ENCODE assay signal across 10 mouse cellular contexts in the genomic region with DNA sequence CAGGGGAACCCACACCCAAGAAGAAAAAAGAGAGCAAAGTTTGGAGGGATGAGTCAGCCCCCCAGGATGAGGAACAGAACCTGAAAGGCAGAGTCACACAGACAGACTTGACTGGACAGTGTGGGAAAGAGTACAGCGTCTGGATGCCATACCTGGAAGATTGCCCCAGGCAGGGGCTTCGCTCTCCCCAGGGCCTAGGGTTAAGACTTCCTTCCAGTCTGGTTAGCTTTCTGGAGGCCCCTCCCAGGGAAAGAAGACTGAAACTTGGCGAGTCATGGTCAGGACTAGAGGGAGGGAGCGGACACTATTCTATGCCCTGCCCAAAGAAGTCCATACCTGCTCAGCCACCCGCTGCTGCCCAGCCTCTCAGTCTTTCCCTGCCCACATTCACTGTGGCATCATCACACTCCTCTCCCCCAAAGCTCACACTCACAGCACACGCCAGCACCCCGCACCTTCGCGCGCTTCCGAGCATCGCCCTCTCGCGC. TPM values are rescaled to one million over a fixed set of nuclear protein-coding genes. Genes with fewer than 3 reads are reported as not detected.
DNase-seq lines count a peak whose midpoint lies in the region; ATAC-seq and TF ChIP-seq lines count a peak whose summit lies in the region.
"Had no signal": no experiment of that assay in that cellular context is flagged by ENCODE, and none has a peak within 500 bp of the region (broad histone marks: within the 10 kb centered on the region; RNA-seq: fewer than 3 reads in every experiment).

No protein-coding gene starts in this region.

- H3K4me1 ChIP-seq in kidney, adult 2 months (ENCODE audit: control insufficient read depth, insufficient read depth, low read length): 0 out of 2 replicates have a peak, but pooled peaks cover 4% of the 10 kb centered on the region
- H3K4me1 ChIP-seq in embryonic facial prominence, embryonic 12.5 days: peaks cover 13% of the 10 kb centered on the region
- peaks cover 22% of the 10 kb centered on the region; the same call in 1 of the 2 replicates for H3K4me1 ChIP-seq in hindbrain, postnatal 0 days (ENCODE audit: insufficient read depth, low read length)
- H3K4me1 ChIP-seq in midbrain, embryonic 16.5 days (ENCODE audit: control insufficient read depth, insufficient read depth, low read length): peaks cover 44% of the 10 kb centered on the region

- H3K9ac ChIP-seq in embryonic facial prominence, embryonic 12.5 days: peak overlapping the region; percentile 65
- H3K9ac ChIP-seq in hindbrain, postnatal 0 days (replicated peaks; ENCODE audit: low read length): peak overlapping the region; percentile 92
- H3K9ac ChIP-seq in midbrain, embryonic 16.5 days (ENCODE audit: low read depth, low read length): peak overlapping the region; percentile 90

- H3K4me2 ChIP-seq in embryonic facial prominence, embryonic 12.5 days (replicated peaks): peak overlapping the region; percentile 98
- H3K4me2 ChIP-seq in hindbrain, postnatal 0 days (ENCODE audit: low read depth, low read length): peak overlapping the region; percentile 86
- H3K4me2 ChIP-seq in midbrain, embryonic 16.5 days (ENCODE audit: low read length): peak overlapping the region; percentile 75

- peak overlapping the region; percentile 55 for H3K4me3 ChIP-seq in kidney, adult 2 months (ENCODE audit: insufficient read depth, low read depth, low read length)
- H3K4me3 ChIP-seq in embryonic facial prominence, embryonic 12.5 days: peak overlapping the region; percentile 66
- peak overlapping the region; percentile 72 for H3K4me3 ChIP-seq in hindbrain, postnatal 0 days (ENCODE audit: low read length)
- peak overlapping the region; percentile 66 for H3K4me3 ChIP-seq in midbrain, embryonic 16.5 days (ENCODE audit: low read depth, low read length)

- H3K27me3 ChIP-seq in kidney, adult 2 months (replicated peaks; ENCODE audit: control insufficient read depth, insufficient read depth, low read length): no peaks in the 10 kb centered on the region
- peaks cover 24% of the 10 kb centered on the region; the same call in 1 of the 2 replicates for H3K27me3 ChIP-seq in embryonic facial prominence, embryonic 12.5 days
- no peaks in the 10 kb centered on the region for H3K27me3 ChIP-seq in hindbrain, postnatal 0 days (ENCODE audit: insufficient read depth, low read length)
- H3K27me3 ChIP-seq in midbrain, embryonic 16.5 days (ENCODE audit: control insufficient read depth, insufficient read depth, low read depth, low read length): no peaks in the 10 kb centered on the region
- H3K27me3 ChIP-seq: Patski had no signal

- TF ChIP-seq POLR2A in kidney, adult 2 months (IDR thresholded peaks at IDR 0.05; ENCODE audit: low read depth, low read length): no peak

- no peaks in the 10 kb centered on the region for H3K36me3 ChIP-seq in kidney, adult 2 months (ENCODE audit: control insufficient read depth, insufficient read depth, low read length)
- no peaks in the 10 kb centered on the region for H3K36me3 ChIP-seq in embryonic facial prominence, embryonic 12.5 days
- H3K36me3 ChIP-seq in hindbrain, postnatal 0 days (ENCODE audit: insufficient read depth, low read length): no peaks in the 10 kb centered on the region
- H3K36me3 ChIP-seq in midbrain, embryonic 16.5 days (ENCODE audit: control insufficient read depth, insufficient read depth, low read length): no peaks in the 10 kb centered on the region

- WGBS in kidney, adult 2 months: 21% methylated on average over 14 of the region's 14 CpGs
- 13% methylated on average over 14 of the region's 14 CpGs for WGBS in embryonic facial prominence, embryonic 12.5 days
- WGBS in hindbrain, postnatal 0 days: 6% methylated on average over 14 of the region's 14 CpGs
- 10% methylated on average over 14 of the region's 14 CpGs for WGBS in midbrain, embryonic 16.5 days

- ATAC-seq in embryonic facial prominence, embryonic 12.5 days (ENCODE audit: insufficient number of reproducible peaks, insufficient read depth, low FRiP score, low TSS enrichment): peak; percentile 35; the same call in 1 of the 2 replicates
- peak; percentile 6; the same call in 1 of the 2 replicates for ATAC-seq in hindbrain, postnatal 0 days
- ATAC-seq in midbrain, embryonic 16.5 days: peak; percentile 72

- no peak overlapping the region for H3K27ac ChIP-seq in kidney, adult 2 months (ENCODE audit: insufficient read depth, low read depth, low read length)
- no peak overlapping the region for H3K27ac ChIP-seq in embryonic facial prominence, embryonic 12.5 days
- H3K27ac ChIP-seq in hindbrain, postnatal 0 days: peak overlapping the region; percentile 89
- H3K27ac ChIP-seq in midbrain, embryonic 16.5 days (ENCODE audit: low read length): peak overlapping the region; percentile 87

- intact Hi-C loops in gastrocnemius, postnatal 36 days (cut with DNase I): no loop called here

- TF ChIP-seq CTCF in kidney, adult 2 months (conservative IDR thresholded peaks at IDR 0.05; ENCODE audit: insufficient read depth, insufficient read length, low read depth, low read length): no peak
- no peak for TF ChIP-seq CTCF in hindbrain, postnatal 0 days (IDR thresholded peaks at IDR 0.05; ENCODE audit: low read depth)

- DNase-seq in kidney, adult 2 months: no peak
- no peak for DNase-seq in kidney, adult 9 months
- no peak for DNase-seq in hindbrain, postnatal 0 days (ENCODE audit: low spot score)
- no peak for DNase-seq in thymus, postnatal 4 days
- no peak for DNase-seq in adrenal gland, postnatal 25 days
- no peak for DNase-seq in gastrocnemius, postnatal 36 days

- H3K9me3 ChIP-seq in embryonic facial prominence, embryonic 12.5 days: no peaks in the 10 kb centered on the region
- no peaks in the 10 kb centered on the region for H3K9me3 ChIP-seq in hindbrain, postnatal 0 days (ENCODE audit: low read length)
- no peaks in the 10 kb centered on the region for H3K9me3 ChIP-seq in midbrain, embryonic 16.5 days (replicated peaks; ENCODE audit: control insufficient read depth, low read length, poor library complexity, severe bottlenecking)

RNA-seq across cellular contexts. Expression of a gene that starts 0.8 kb away (rescaled TPM):
- polyA plus RNA-seq in kidney, adult 2 months (2012; rRNA removed): 54.7 and 66.4 TPM in 2 replicates
- polyA plus RNA-seq in embryonic facial prominence, embryonic 12.5 days (2016; fragmentation: Nextera tagmentation; extraction: Ambion mirVana): 7.6 and 10.7 TPM in 2 replicates
- total RNA-seq in hindbrain, postnatal 0 days (2014; rRNA removed): 423 and 447 TPM in 2 replicates
- 97.9 and 101 TPM in 2 replicates for polyA plus RNA-seq in hindbrain, postnatal 0 days (2015; fragmentation: Nextera tagmentation; extraction: Ambion mirVana)
- polyA plus RNA-seq in midbrain, embryonic 16.5 days (2015; fragmentation: Nextera tagmentation; extraction: Ambion mirVana): 63.2 and 75.3 TPM in 2 replicates
- total RNA-seq in adrenal gland, postnatal 25 days (2021): 2.4 and 3.8 TPM in 2 replicates
- 1 to 10 TPM; 2.7 to 4.6 TPM for total RNA-seq in gastrocnemius, postnatal 36 days (2021)

RNA-seq across cellular contexts. Expression of a gene that starts 18.7 kb away (rescaled TPM):
- 10.1 and 12.9 TPM in 2 replicates for polyA plus RNA-seq in kidney, adult 2 months (2012; rRNA removed)
- polyA plus RNA-seq in embryonic facial prominence, embryonic 12.5 days (2016; fragmentation: Nextera tagmentation; extraction: Ambion mirVana): 1.5 and 2.0 TPM in 2 replicates
- total RNA-seq in hindbrain, postnatal 0 days (2014; rRNA removed): 3.0 and 4.8 TPM in 2 replicates
- 1.3 and 1.4 TPM in 2 replicates for polyA plus RNA-seq in hindbrain, postnatal 0 days (2015; fragmentation: Nextera tagmentation; extraction: Ambion mirVana)
- 1.6 and 1.8 TPM in 2 replicates for polyA plus RNA-seq in midbrain, embryonic 16.5 days (2015; fragmentation: Nextera tagmentation; extraction: Ambion mirVana)
- 5.6 and 7.8 TPM in 2 replicates for total RNA-seq in adrenal gland, postnatal 25 days (2021)
- total RNA-seq in gastrocnemius, postnatal 36 days (2021): under 1 TPM; 0.61 to 0.64 TPM

RNA-seq across cellular contexts. Expression of a gene that starts 25.8 kb away (rescaled TPM):
- polyA plus RNA-seq in kidney, adult 2 months (2012; rRNA removed): 9.5 and 17.1 TPM in 2 replicates
- polyA plus RNA-seq in embryonic facial prominence, embryonic 12.5 days (2016; fragmentation: Nextera tagmentation; extraction: Ambion mirVana): 100 and 113 TPM in 2 replicates
- 138 and 152 TPM in 2 replicates for total RNA-seq in hindbrain, postnatal 0 days (2014; rRNA removed)
- 219 and 222 TPM in 2 replicates for polyA plus RNA-seq in hindbrain, postnatal 0 days (2015; fragmentation: Nextera tagmentation; extraction: Ambion mirVana)
- polyA plus RNA-seq in midbrain, embryonic 16.5 days (2015; fragmentation: Nextera tagmentation; extraction: Ambion mirVana): 298 and 327 TPM in 2 replicates
- 6.2 and 7.0 TPM in 2 replicates for total RNA-seq in adrenal gland, postnatal 25 days (2021)
- total RNA-seq in gastrocnemius, postnatal 36 days (2021): 1 to 10 TPM; 4.3 to 5.9 TPM

RNA-seq across cellular contexts. Expression of a gene that starts 28.9 kb away (rescaled TPM):
- 0.33 and 0.41 TPM in 2 replicates for polyA plus RNA-seq in kidney, adult 2 months (2012; rRNA removed)
- polyA plus RNA-seq in embryonic facial prominence, embryonic 12.5 days (2016; fragmentation: Nextera tagmentation; extraction: Ambion mirVana): not detected in 2 replicates
- total RNA-seq in hindbrain, postnatal 0 days (2014; rRNA removed): not detected in 2 replicates
- not detected in 2 replicates for polyA plus RNA-seq in hindbrain, postnatal 0 days (2015; fragmentation: Nextera tagmentation; extraction: Ambion mirVana)
- not detected in 2 replicates for polyA plus RNA-seq in midbrain, embryonic 16.5 days (2015; fragmentation: Nextera tagmentation; extraction: Ambion mirVana)
- not detected in 2 replicates for total RNA-seq in adrenal gland, postnatal 25 days (2021)
- not detected for total RNA-seq in gastrocnemius, postnatal 36 days (2021)
- total RNA-seq: heart, adult 18-20 months had no signal
- polyA plus RNA-seq: Patski had no signal

RNA-seq across cellular contexts. Expression of a gene that starts 31.2 kb away (rescaled TPM):
- not detected in 2 replicates for polyA plus RNA-seq in kidney, adult 2 months (2012; rRNA removed)
- 1.3 and 1.4 TPM in 2 replicates for polyA plus RNA-seq in embryonic facial prominence, embryonic 12.5 days (2016; fragmentation: Nextera tagmentation; extraction: Ambion mirVana)
- total RNA-seq in hindbrain, postnatal 0 days (2014; rRNA removed): not detected in 2 replicates
- 0.19 and 0.55 TPM in 2 replicates for polyA plus RNA-seq in hindbrain, postnatal 0 days (2015; fragmentation: Nextera tagmentation; extraction: Ambion mirVana)
- polyA plus RNA-seq in midbrain, embryonic 16.5 days (2015; fragmentation: Nextera tagmentation; extraction: Ambion mirVana): 1.6 and 1.7 TPM in 2 replicates
- total RNA-seq in adrenal gland, postnatal 25 days (2021): not detected in 2 replicates
- not detected for total RNA-seq in gastrocnemius, postnatal 36 days (2021)
- total RNA-seq: heart, adult 18-20 months had no signal

Comparison
In these comparisons a context has a peak if more than half of its experiments do, and no peak if none do; other contexts are left out.
1. H3K27ac ChIP-seq: peak in hindbrain, postnatal 0 days (single experiment) and midbrain, embryonic 16.5 days (single experiment); none in kidney, adult 2 months (single experiment) and embryonic facial prominence, embryonic 12.5 days (single experiment).
2. ATAC-seq: peak in every context shown above with its lines; median percentile 72 in midbrain, embryonic 16.5 days; 35 in embryonic facial prominence, embryonic 12.5 days; 6 in hindbrain, postnatal 0 days.
3. Peak in every context shown above with its lines, with median percentiles within 50 percentile points of each other: H3K4me3 ChIP-seq, H3K4me2 ChIP-seq and H3K9ac ChIP-seq.